Mouse (Mus musculus) liver, postnatal 0 days (tissue): Measurements from ENCODE around the gene Dnajc12. TPM values are rescaled to one million over a fixed set of nuclear protein-coding genes. Genes with fewer than 3 reads are reported as not detected.

ENCODE experiments used
- ATAC-seq: fragments of 200-750 bp; cut with Nextera tagmentation; 2 replicates; pipeline ENCODE4 v1.8.0; 2017; ENCODE audit warnings: mild to moderate bottlenecking, moderate library complexity
- DNase-seq: peaks from one replicate; pipeline ENCODE4 v3.0.0-alpha.2; 2016
- H3K27ac ChIP-seq: fragments of 300-500 bp; sonication (generic); 2 replicates; pipeline ENCODE4 v1.5.1; 2014; ENCODE audit warnings: antibody characterized with exemption, moderate library complexity, mild to moderate bottlenecking, low read depth
- H3K27me3 ChIP-seq: fragments of 300-500 bp; sonication (generic); 2 replicates; pipeline ENCODE4 v1.6.1; 2014; ENCODE audit warnings: low read length, control low read depth, mixed read lengths; ENCODE audit not compliant: insufficient read depth
- H3K36me3 ChIP-seq: fragments of 300-500 bp; sonication (generic); replicated peaks from 2 replicates; pipeline ENCODE4 v1.6.1; 2014; ENCODE audit warnings: mild to moderate bottlenecking, control low read depth, low read length, moderate library complexity, mixed read lengths; ENCODE audit not compliant: insufficient read depth
- H3K4me1 ChIP-seq: fragments of 300-500 bp; sonication (generic); 2 replicates; pipeline ENCODE4 v1.6.1; 2014; ENCODE audit warnings: antibody characterized with exemption, mild to moderate bottlenecking, control low read depth; ENCODE audit not compliant: insufficient read depth
- H3K4me2 ChIP-seq: fragments of 300-500 bp; sonication (generic); 2 replicates; pipeline ENCODE4 v1.6.1; 2014; ENCODE audit warnings: low read depth, mild to moderate bottlenecking, low read length, moderate library complexity, mixed read lengths
- H3K4me3 ChIP-seq: fragments of 300-500 bp; sonication (generic); 2 replicates; pipeline ENCODE4 v1.5.1; 2014; ENCODE audit warnings: low read depth, low read length
- H3K9ac ChIP-seq: fragments of 300-500 bp; sonication (generic); replicated peaks from 2 replicates; pipeline ENCODE4 v1.6.1; 2014; ENCODE audit warnings: mild to moderate bottlenecking, moderate library complexity
- H3K9me3 ChIP-seq: fragments of 300-500 bp; sonication (generic); 2 replicates; pipeline ENCODE4 v1.6.1; 2016; ENCODE audit warnings: mild to moderate bottlenecking, control low read depth, low read length, mixed read lengths
- CTCF ChIP-seq: sonication (generic); IDR thresholded peaks from 2 replicates; pipeline ENCODE4 v1.5.1; 2016; ENCODE audit warnings: antibody characterized with exemption, low read depth
- EP300 ChIP-seq: IDR thresholded peaks from 2 replicates; pipeline ENCODE4 v1.6.1; 2016; ENCODE audit warnings: antibody characterized with exemption, low read depth, mild to moderate bottlenecking
- WGBS: fragments of 180-500 bp; shearing (Covaris S2); extraction: QIAGEN DNeasy Blood & Tissue Kit; methylation state at CpG from one replicate; pipeline ENCODE4 v1.1.7; 2014; ENCODE audit not compliant: insufficient replicate concordance; 5-methylcytosine and 5-hydroxymethylcytosine counted together
- polyA plus RNA-seq: library from polyadenylated mRNA; unstranded; fragments of >200 nt; fragmentation: Nextera tagmentation; extraction: Ambion mirVana; gene quantifications from 2 replicates; pipeline ENCODE4 v1.2.1, GENCODE M21; 2015

The Dnajc12 gene
- polyA plus RNA-seq, 1 experiment from 2014 or later, result 14.8 TPM

DNA sequence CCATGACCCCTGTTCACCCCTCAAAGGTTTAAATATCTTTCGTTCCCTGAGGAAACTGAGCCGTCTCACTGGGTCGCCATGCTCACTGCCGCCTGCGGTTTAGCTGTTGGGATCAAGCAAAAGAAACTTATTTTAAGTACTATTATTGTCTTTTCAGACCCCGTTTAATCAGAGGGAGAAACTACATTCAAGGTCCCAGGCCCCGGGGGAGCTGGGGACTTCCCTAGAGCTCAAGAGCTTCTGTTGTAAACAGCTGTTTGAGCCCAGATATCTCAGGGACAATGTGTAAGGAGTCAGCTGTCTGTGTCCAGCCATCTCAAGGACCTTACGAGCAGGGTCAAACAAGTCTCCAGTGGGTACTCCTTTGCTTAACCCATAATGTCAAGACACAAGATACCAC, 44.9 kb downstream of the Dnajc12 start:
- no peak overlapping the region for H3K4me3 ChIP-seq
- 72% methylated on average over 8 of the region's 8 CpGs for WGBS
- no peak overlapping the region for H3K4me2 ChIP-seq
- no peak for DNase-seq
- H3K36me3 ChIP-seq, result no peaks in the 10 kb centered on the region
- H3K4me1 ChIP-seq, result peaks cover 10% of the 10 kb centered on the region
- no peak overlapping the region for H3K9ac ChIP-seq
- no peaks in the 10 kb centered on the region for H3K9me3 ChIP-seq
- no peaks in the 10 kb centered on the region for H3K27me3 ChIP-seq
- TF ChIP-seq CTCF, result no peak
- TF ChIP-seq EP300, result no peak
- H3K27ac ChIP-seq, result no peak overlapping the region
- no peak for ATAC-seq

DNA sequence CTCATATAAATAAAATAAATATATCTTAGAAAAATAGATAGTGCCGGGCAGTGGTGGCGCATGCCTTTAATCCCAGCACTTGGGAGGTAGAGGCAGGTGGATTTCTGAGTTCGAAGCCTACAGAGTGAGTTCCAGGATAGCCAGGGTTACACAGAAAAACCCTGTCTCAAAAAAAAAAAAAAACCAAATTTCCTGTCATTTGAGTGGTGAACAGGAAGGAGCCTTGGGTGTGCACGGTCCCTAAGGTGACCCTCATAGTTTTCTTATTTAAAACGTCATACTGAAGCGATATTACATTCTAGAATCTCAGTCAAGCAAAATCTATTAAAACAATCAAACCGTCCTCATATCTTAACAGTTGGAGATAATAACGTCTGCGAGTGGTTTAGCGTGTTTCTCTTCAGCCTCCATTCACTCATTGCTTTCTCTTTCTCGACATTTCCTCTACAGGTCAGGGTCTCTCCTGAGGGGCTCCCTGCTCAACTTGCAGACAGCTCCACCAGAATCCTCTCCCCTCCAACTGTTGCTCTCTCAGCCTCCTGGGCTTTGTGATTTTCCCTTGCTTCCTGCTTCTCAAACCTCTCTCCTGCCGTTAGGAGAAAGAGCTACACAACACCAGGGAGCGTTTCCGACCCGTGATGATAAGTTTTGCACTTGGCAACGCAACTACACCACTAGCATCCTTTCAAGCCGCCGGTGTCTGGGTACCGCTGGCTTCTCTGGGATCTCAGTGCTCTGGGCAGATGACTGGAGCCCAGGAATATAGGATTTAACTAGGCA, 46.2 kb downstream of the Dnajc12 start:
- Histone ChIP-seq H3K4me2 (peak overlapping the region; percentile 81), H3K4me3 (peak overlapping the region; percentile 93), H3K36me3 (no peaks in the 10 kb centered on the region), H3K9me3 (no peaks in the 10 kb centered on the region), H3K27me3 (no peaks in the 10 kb centered on the region), H3K9ac (peak overlapping the region; percentile 60), H3K4me1 (peaks cover 10% of the 10 kb centered on the region; the same call in 1 of the 2 replicates), H3K27ac (no peak overlapping the region)
- TF ChIP-seq EP300, result no peak
- TF ChIP-seq CTCF, result no peak
- no peak for ATAC-seq
- peak; percentile 36 for DNase-seq
- 19% methylated on average over 19 of the region's 19 CpGs for WGBS

DNA sequence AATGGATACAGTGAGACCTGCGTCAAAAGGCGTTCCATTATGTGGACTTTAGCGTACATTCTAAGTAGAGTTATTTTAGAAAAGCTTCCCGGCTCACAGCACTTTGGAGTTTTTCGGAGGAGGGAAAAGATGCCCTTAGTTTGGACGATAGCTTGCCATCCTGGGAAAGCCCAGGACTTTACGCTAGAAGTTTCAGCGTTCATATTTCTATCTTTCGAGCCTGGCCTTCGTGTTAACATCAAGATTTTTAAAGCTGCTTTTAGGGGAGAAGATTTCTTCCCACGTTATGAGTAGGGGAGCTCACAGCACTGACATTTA, 46.7 kb downstream of the Dnajc12 start:
- Histone ChIP-seq H3K36me3 (no peaks in the 10 kb centered on the region), H3K4me1 (peaks cover 7% of the 10 kb centered on the region; the same call in 1 of the 2 replicates), H3K4me3 (peak overlapping the region; percentile 93), H3K9ac (peak overlapping the region; percentile 60), H3K27me3 (no peaks in the 10 kb centered on the region), H3K27ac (no peak overlapping the region), H3K9me3 (no peaks in the 10 kb centered on the region), H3K4me2 (peak overlapping the region; percentile 81)
- 3% methylated on average over 11 of the region's 11 CpGs for WGBS
- TF ChIP-seq CTCF (no peak), EP300 (no peak)
- DNase-seq (no peak), ATAC-seq (no peak)

DNA sequence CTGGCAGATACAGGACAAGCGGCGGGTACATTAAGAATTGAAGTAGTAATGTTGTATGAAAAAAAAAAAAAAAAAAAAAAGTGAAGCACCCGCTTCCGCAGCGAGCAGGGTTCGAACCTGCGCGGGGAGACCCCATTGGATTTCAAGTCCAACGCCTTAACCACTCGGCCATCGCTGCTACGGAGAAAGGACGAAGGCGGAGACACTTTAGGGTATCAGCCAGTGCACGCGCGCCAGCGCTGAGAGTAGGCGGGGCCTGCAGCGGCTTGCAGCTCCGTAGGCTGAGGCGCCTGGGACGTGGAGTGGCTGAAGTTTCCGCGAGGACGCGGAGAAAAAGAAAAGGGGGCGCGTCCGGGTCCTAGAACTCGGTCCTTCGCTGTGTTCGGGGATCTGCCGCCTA, 47.1 kb downstream of the Dnajc12 start:
- H3K4me1 ChIP-seq, result peaks cover 7% of the 10 kb centered on the region; the same call in 1 of the 2 replicates
- no peaks in the 10 kb centered on the region for H3K9me3 ChIP-seq
- TF ChIP-seq CTCF (no peak), EP300 (peak; percentile 42; the same call in 1 of the 2 replicates)
- under 1% methylated on average over 34 of the region's 34 CpGs for WGBS
- H3K36me3 ChIP-seq, result no peaks in the 10 kb centered on the region
- peak overlapping the region; percentile 81 for H3K4me2 ChIP-seq
- peak overlapping the region; percentile 90 for H3K9ac ChIP-seq
- H3K27ac ChIP-seq, result peak overlapping the region; percentile 75
- peak; percentile 89 for ATAC-seq
- H3K4me3 ChIP-seq, result peak overlapping the region; percentile 93
- H3K27me3 ChIP-seq, result no peaks in the 10 kb centered on the region
- peak; percentile 99 for DNase-seq

DNA sequence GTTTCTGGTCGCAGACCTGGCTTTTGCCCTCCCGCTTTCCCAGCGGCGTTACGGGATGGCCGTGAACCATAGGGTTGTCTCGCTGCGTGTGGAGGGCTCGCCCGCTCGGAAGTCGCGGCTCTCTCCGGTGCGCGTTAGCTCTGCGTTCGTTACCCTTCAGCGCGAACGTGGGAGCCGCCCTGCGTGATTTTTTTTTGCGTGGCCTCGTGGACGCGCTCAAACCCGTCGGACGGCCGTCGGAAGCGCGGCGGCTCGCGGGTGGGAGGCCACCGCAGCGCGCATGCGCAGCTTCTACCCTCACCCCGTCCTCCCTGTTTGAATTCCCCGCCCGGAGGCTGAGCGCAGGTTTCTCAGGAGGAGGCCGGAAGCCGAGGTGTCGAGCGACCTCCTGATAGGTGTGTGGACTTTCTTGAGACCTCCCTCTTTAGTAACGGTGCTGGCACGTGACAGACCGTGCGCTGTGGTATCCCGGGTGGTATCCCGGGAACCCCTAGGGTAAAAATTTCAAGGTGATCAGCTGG, 47.6 kb downstream of the Dnajc12 start, which contains the start of gene Ctnna3:
TSS of gene Ctnna3 (plus strand) at position 314 of the 521 bp plus-strand sequence.
- Histone ChIP-seq H3K27ac (peak within 1 kb of the TSS; percentile 75), H3K27me3 (no peaks in the 10 kb centered on the region), H3K36me3 (no peaks in the 10 kb centered on the region), H3K9me3 (no peaks in the 10 kb centered on the region), H3K9ac (peak within 1 kb of the TSS; percentile 90), H3K4me2 (peak within 1 kb of the TSS; percentile 81), H3K4me1 (peaks cover 7% of the 10 kb centered on the region; the same call in 1 of the 2 replicates), H3K4me3 (peak within 1 kb of the TSS; percentile 93)
- DNase-seq, result peak; percentile 92
- peak; percentile 91 for ATAC-seq
- WGBS, result under 1% methylated on average over 55 of the region's 55 CpGs
- no peak for TF ChIP-seq EP300
- no peak for TF ChIP-seq CTCF

DNA sequence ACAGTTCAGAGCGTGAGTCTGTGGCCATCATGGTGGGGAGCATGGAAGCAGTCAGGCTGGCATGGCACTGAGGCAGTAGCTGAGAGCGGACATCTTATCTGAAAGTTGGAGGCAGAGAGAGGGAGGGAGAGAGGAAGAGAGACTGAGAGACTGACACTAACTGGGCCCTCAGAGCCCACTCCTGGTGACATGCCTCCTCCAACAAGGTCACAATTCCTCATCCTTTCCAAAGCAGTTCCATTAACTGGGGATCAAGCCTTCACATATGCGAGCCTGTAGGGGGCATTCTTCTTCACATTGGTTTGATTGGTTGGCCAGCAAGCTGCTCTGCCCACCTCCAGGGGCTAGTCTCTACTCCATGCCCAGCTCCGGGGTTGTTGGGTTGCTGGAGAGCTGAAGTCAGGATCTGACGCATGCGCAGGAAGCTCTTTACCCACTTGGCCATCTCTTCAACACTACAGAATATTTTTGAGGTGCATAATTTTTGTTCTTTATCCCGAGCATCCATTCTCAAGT, 49.0 kb downstream of the Dnajc12 start:
- no peak overlapping the region for H3K4me3 ChIP-seq
- H3K4me1 ChIP-seq, result peaks cover 7% of the 10 kb centered on the region; the same call in 1 of the 2 replicates
- H3K27ac ChIP-seq, result no peak overlapping the region
- no peak overlapping the region for H3K9ac ChIP-seq
- DNase-seq (no peak), ATAC-seq (no peak)
- no peak for TF ChIP-seq EP300
- TF ChIP-seq CTCF, result no peak
- no peaks in the 10 kb centered on the region for H3K27me3 ChIP-seq
- WGBS, result 89% methylated on average over 7 of the region's 7 CpGs
- no peaks in the 10 kb centered on the region for H3K36me3 ChIP-seq
- no peaks in the 10 kb centered on the region for H3K9me3 ChIP-seq
- no peak overlapping the region for H3K4me2 ChIP-seq
